Mouse (Mus musculus) kidney, adult 10 weeks (tissue): Measurements from ENCODE around the gene Wdr18. TPM values are rescaled to one million over a fixed set of nuclear protein-coding genes. Genes with fewer than 3 reads are reported as not detected.

Source experiments
- polyA plus RNA-seq: library from polyadenylated mRNA; stranded (reverse); fragments of 350-450 nt; fragmentation: Illumina TruSeq; extraction: RNeasy Lipid Tissue Mini Kit (QIAGEN cat#74804); gene quantifications from one replicate; pipeline ENCODE4 v1.2.3, GENCODE M21; 2014; ENCODE audit warnings: low read depth, low replicate concordance

Gene Wdr18
- 1.7 TPM for polyA plus RNA-seq

DNA sequence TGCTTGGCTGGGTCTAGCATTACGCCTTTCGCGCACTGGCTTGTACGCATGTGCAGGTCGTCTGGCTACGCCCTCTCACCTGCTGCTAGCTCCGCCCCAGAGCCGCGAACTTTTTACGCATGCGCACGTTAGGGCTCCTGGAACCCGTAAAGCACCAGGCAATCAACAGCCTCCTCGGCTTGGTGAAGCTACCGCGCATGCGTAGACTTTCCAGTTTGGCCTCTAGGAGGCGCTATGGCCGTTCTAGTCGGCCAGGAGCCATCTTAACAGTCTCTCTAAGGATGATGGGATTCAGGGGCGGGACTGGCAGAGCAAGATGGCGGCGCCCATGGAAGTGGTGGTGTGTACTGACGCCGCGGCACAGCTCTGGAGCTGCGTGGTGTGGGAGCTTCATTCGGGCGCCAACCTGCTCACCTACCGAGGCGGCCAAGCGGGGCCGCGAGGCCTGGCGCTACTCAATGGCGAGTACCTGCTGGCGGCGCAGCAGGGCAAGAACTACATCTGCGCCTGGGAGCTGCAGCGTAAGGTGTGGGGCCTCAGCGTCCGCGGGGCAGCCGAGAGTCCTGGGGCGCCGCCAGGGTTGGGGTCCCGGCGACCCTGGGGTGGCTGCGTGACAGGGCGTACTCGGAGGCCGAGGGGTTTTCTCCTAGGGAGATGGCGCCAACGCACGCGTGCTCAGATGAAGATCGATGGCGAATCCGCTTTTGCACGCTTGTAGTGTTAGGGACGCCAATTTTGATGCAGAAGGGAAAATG is at the start of gene Wdr18:
Gene Wdr18, plus strand, starts transcription at position 306 of the 755 bp plus-strand sequence.

GRCm38 (mm10) chr10:79910556-79910955 is 49.4 kb upstream of the Wdr18 start, which contains the start of gene Gm26602:
Gene Gm26602 (plus strand): TSS chr10:79910856.

DNA sequence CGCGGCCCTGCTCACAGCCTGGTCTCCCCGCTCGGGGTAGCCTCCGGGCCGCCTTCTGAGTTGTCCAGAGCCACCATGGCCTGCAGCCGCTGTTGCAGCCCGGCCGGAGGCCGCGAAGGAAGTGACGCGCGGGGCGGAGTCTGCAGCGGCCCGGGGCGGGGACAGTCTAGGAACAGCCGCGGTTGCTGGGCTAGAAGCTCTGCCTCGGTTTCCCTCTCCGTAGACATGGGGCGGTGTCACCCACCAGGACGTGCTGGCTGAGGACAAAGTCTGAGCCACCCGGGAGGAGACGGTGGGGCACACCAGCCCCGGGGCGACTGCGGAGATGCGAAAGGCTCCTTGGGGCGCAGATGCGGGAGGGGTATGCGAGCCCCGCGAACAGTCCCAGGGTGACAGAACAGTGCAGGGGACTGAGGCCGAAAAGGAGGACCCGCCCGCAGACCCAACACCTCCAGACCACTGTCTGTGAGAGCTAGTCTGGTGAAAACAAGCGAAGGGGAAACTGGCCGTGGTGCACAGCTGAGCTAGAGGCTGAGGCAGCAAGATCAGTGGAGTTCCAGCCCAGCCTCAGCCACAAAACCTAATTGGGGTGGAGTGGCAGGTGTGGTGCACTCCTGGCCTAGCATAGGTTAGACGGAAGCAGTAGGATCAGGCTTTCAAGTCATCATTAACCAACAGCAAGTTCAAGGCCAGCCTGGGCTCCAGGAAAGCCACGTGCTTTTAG is 43.0 kb upstream of the Wdr18 start, which contains the start of gene Kiss1r:
Gene Kiss1r, plus strand, starts transcription at position 164 of the 724 bp plus-strand sequence.

GRCm38 (mm10) chr10:79920958-79921535 is 38.9 kb upstream of the Wdr18 start, which contains the start of gene R3hdm4:
Gene R3hdm4 (minus strand): TSS chr10:79921208.

DNA sequence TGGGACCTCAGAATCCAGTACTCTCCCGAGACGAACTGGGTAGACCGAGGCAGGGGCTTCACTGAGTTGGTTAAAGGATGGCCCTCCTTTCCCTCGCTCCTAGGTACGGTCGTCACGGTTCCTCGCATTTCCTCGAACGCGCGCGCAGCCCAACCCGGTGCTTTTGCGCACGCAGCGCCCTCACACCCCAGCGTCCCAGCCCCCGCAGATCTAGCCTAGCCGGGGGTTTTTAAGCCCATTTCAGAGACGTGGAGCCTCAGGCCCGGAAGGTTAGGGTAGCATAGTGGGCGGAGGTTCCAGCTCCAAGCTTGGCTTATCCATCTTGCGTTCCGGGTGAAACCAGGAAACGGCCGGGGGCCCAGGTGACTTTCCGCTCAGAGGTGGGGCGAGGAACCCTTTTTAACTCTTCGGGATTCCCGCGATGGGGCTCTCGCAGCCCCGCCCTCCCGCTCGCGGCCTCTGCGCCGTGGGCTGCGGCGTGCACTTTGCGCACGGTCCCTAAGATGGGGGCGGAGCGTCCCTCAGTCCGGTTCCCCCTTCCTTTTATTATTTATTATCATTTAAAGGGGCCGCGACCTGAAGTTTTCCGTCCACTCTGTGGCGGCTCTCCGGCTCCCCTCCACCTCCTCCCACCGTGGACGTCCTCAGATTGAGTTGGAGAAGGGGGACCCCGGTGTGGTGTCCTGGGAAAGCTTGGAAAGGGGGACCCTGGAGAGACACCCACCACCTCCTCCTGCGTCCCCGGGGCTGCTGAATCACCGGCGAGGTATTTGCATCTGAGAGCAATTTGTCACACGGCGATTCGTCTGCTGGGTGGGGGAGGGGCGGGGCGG is 33.2 kb upstream of the Wdr18 start, which contains the start of gene Arid3a:
Gene Arid3a, plus strand, starts transcription at position 553 of the 833 bp plus-strand sequence.

GRCm38 (mm10) chr10:79970415-79971182 is 10.6 kb downstream of the Wdr18 start, which contains the start of gene Grin3b:
Gene Grin3b (plus strand): TSS chr10:79970715.

GRCm38 (mm10) chr10:79984195-79984816 is 24.4 kb downstream of the Wdr18 start, which contains the start of gene Tmem259:
Gene Tmem259 (minus strand): TSS chr10:79984330.

GRCm38 (mm10) chr10:79988506-79989271 is 28.7 kb downstream of the Wdr18 start, which contains the start of gene Cnn2:
Gene Cnn2 (plus strand): TSS chr10:79988584.

DNA sequence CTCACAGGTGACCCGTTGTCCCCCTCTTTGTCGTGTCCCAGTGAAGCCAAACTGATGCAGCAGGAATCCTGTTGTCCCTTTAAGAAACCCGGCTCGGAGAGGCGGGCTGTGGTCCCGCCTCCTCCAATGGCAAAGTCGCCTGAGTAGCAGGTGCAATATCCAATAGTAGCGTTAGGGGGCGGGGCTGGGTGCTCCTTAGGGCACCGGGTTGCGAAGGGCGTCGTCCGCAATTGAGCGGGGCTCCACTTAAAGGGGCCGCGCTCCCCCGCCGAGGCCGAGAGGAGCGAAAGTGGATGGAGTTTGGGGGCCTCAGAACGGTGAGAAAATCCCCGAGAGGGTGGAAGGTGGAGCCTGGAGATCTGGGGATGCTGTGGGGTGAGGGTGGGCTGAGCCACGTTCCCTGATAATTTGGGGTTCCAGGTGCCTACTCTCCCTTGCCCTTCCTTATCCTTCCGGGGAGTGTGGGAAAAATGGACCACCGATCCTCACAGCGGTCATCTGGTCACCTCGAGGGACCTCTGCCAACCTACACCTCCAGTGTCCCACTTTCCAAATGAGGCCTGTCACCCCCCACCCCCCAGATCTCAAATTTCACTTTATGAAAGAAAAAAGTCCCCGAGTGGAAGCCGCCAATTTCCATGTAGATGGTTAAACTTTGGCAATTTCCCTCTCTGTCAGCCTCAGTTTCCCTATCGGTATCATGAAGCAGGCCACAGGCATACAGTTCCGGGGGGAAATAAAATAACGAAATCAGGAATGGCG is 36.5 kb downstream of the Wdr18 start, which contains the start of gene Abca7:
Gene Abca7, plus strand, starts transcription at position 223 of the 762 bp plus-strand sequence.

DNA sequence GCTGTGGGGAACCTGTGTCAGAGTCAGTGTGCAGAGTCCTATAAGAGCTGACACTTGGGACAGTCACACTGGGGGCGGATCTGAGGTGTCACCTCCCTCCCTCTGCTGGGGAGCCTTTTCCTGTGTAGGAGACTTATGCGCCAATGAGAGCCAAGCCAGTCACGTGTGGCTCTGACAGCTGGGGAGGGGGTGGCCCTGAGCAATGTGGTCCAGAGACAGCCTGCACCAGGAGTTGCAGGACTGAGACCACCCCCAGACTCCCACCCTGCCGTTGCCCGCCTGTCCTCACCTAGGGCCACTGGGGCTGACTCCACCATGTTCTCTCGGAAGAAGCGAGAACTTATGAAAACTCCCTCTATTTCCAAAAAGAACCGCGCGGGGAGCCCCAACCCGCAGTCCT is 56.6 kb downstream of the Wdr18 start, which contains the start of gene Arhgap45:
Gene Arhgap45, plus strand, starts transcription at position 143 of the 400 bp plus-strand sequence.

Other genes with a start within 250 kb of the Wdr18 start
- gene Hcn2, start 243.5 kb upstream of the Wdr18 start, polyA plus RNA-seq = not detected
- gene Polrmt, start 213.6 kb upstream of the Wdr18 start, polyA plus RNA-seq = 4.2 TPM
- not detected for gene Fgf22, start 205.1 kb upstream of the Wdr18 start, polyA plus RNA-seq
- gene Rnf126, start 193.2 kb upstream of the Wdr18 start, polyA plus RNA-seq = 0.36 TPM
- 2.6 TPM for gene Fstl3, start 182.9 kb upstream of the Wdr18 start, polyA plus RNA-seq
- not detected for gene Prss57, start 169.2 kb upstream of the Wdr18 start, polyA plus RNA-seq
- 1.1 TPM for gene Palm, start 166.6 kb upstream of the Wdr18 start, polyA plus RNA-seq
- gene Misp, start 139.2 kb upstream of the Wdr18 start, polyA plus RNA-seq = 0.49 TPM
- 40.9 TPM for gene Ptbp1, start 105.7 kb upstream of the Wdr18 start, polyA plus RNA-seq
- not detected for gene Prtn3, start 85.7 kb upstream of the Wdr18 start, polyA plus RNA-seq
- not detected for gene Plppr3, start 85.5 kb upstream of the Wdr18 start, polyA plus RNA-seq
- gene Elane, start 73.9 kb upstream of the Wdr18 start, polyA plus RNA-seq = not detected
- gene Cfd, start 69.3 kb upstream of the Wdr18 start, polyA plus RNA-seq = not detected
- 0.20 TPM for gene Med16, start 51.2 kb upstream of the Wdr18 start, polyA plus RNA-seq
- not detected for gene Gm26602, start 49.3 kb upstream of the Wdr18 start, polyA plus RNA-seq
- gene Kiss1r, start 43.2 kb upstream of the Wdr18 start, polyA plus RNA-seq = 0.16 TPM
- 6.4 TPM for gene R3hdm4, start 38.9 kb upstream of the Wdr18 start, polyA plus RNA-seq
- gene Arid3a, start 33.1 kb upstream of the Wdr18 start, polyA plus RNA-seq = 3.1 TPM
- gene Grin3b, start 10.6 kb downstream of the Wdr18 start, polyA plus RNA-seq = not detected
- 0.40 TPM for gene Tmem259, start 24.2 kb downstream of the Wdr18 start, polyA plus RNA-seq
- 3.0 TPM for gene Cnn2, start 28.4 kb downstream of the Wdr18 start, polyA plus RNA-seq
- gene Abca7, start 36.3 kb downstream of the Wdr18 start, polyA plus RNA-seq = 0.12 TPM
- gene Arhgap45, start 56.5 kb downstream of the Wdr18 start, polyA plus RNA-seq = not detected
- 0.32 TPM for gene Polr2e, start 79.6 kb downstream of the Wdr18 start, polyA plus RNA-seq
- gene Gpx4, start 87.0 kb downstream of the Wdr18 start, polyA plus RNA-seq = 92.2 TPM
- gene Sbno2, start 145.4 kb downstream of the Wdr18 start, polyA plus RNA-seq = 0.24 TPM
- gene Stk11, start 155.7 kb downstream of the Wdr18 start, polyA plus RNA-seq = 3.9 TPM
- 0.85 TPM for gene Atp5d, start 178.5 kb downstream of the Wdr18 start, polyA plus RNA-seq
- not detected for gene Cbarp, start 180.7 kb downstream of the Wdr18 start, polyA plus RNA-seq
- 5.1 TPM for gene Midn, start 188.1 kb downstream of the Wdr18 start, polyA plus RNA-seq
- 12.5 TPM for gene Cirbp, start 205.8 kb downstream of the Wdr18 start, polyA plus RNA-seq
- gene 1600002K03Rik, start 212.8 kb downstream of the Wdr18 start, polyA plus RNA-seq = not detected
- 0.40 TPM for gene Efna2, start 219.3 kb downstream of the Wdr18 start, polyA plus RNA-seq